Mouse (Mus musculus): ENCODE results near the gene Ankib1.
"Not testable (repeated sequence)": the region's sequence is repeated elsewhere in the genome, so short reads cannot be mapped to it uniquely, and the experiment has no call there.

The Ankib1 gene

GRCm38 (mm10) chr5:3802433-3803291, at the start of gene Ankib1, which contains the start of gene Krit1:
Ankib1 (minus strand) TSS chr5:3802925.
Krit1 (plus strand) TSS chr5:3803184.
- peak; percentile 84 for DNase-seq (ENCODE audit: low spot score)

- DNase-seq (ENCODE audit: low spot score): no peak
Observed at GRCm38 (mm10) chr5:3845026-3845425, 42.3 kb upstream of the Ankib1 start, which contains the start of gene Lrrd1. Lrrd1 (plus strand) TSS chr5:3845173.

- no peak for DNase-seq (ENCODE audit: low spot score)
Observed at GRCm38 (mm10) chr5:3834107-3834506, 31.4 kb upstream of the Ankib1 start.

GRCm38 (mm10) chr5:3808472-3808871, 5.7 kb upstream of the Ankib1 start:
- DNase-seq (ENCODE audit: low spot score): no peak

GRCm38 (mm10) chr5:3803292-3804165, 804 bp upstream of the Ankib1 start:
- DNase-seq (ENCODE audit: low spot score): peak; percentile 31

GRCm38 (mm10) chr5:3801672-3802432, 873 bp downstream of the Ankib1 start:
- no peak for DNase-seq (ENCODE audit: low spot score)

GRCm38 (mm10) chr5:3800881-3801280, 1.8 kb downstream of the Ankib1 start:
- peak; percentile 8 for DNase-seq (ENCODE audit: low spot score)

GRCm38 (mm10) chr5:3800041-3800440, 2.7 kb downstream of the Ankib1 start:
- DNase-seq (ENCODE audit: low spot score): no peak

- not testable (repeated sequence) for DNase-seq (ENCODE audit: low spot score)
Observed at GRCm38 (mm10) chr5:3798656-3799055, 4.1 kb downstream of the Ankib1 start.

- DNase-seq (ENCODE audit: low spot score): not testable (repeated sequence)
Observed at GRCm38 (mm10) chr5:3797101-3797500, 5.6 kb downstream of the Ankib1 start.

GRCm38 (mm10) chr5:3791048-3791447, 11.7 kb downstream of the Ankib1 start:
- no peak for DNase-seq (ENCODE audit: low spot score)

GRCm38 (mm10) chr5:3787548-3787947, 15.2 kb downstream of the Ankib1 start:
- DNase-seq (ENCODE audit: low spot score): no peak

- no peak for DNase-seq (ENCODE audit: low spot score)
Observed at GRCm38 (mm10) chr5:3784751-3785496, 17.8 kb downstream of the Ankib1 start.

GRCm38 (mm10) chr5:3783947-3784681, 18.6 kb downstream of the Ankib1 start:
- no peak for DNase-seq (ENCODE audit: low spot score)

GRCm38 (mm10) chr5:3782670-3783069, 20.1 kb downstream of the Ankib1 start:
- DNase-seq (ENCODE audit: low spot score): peak; percentile 46

- no peak for DNase-seq (ENCODE audit: low spot score)
Observed at GRCm38 (mm10) chr5:3772017-3772416, 30.7 kb downstream of the Ankib1 start.

GRCm38 (mm10) chr5:3771512-3771911, 31.2 kb downstream of the Ankib1 start:
- DNase-seq (ENCODE audit: low spot score): no peak

GRCm38 (mm10) chr5:3750536-3750935, 52.2 kb downstream of the Ankib1 start:
- DNase-seq (ENCODE audit: low spot score): not testable (repeated sequence)

- not testable (repeated sequence) for DNase-seq (ENCODE audit: low spot score)
Observed at GRCm38 (mm10) chr5:3732846-3733245, 69.9 kb downstream of the Ankib1 start.

- DNase-seq (ENCODE audit: low spot score): no peak
Observed at GRCm38 (mm10) chr5:3728820-3729219, 73.9 kb downstream of the Ankib1 start.

Measured in T-cell, adult 2 months (primary cell).